Mouse (Mus musculus) heart, postnatal 4 days (tissue): ENCODE measurements around the gene Hypk. TPM values are rescaled to one million over a fixed set of nuclear protein-coding genes. Genes with fewer than 3 reads are reported as not detected.

Experiments
- DNase-seq: peaks from one replicate; pipeline ENCODE4 v3.0.0; 2021
- total RNA-seq, 2 experiments: library from RNA; stranded (reverse); gene quantifications; 2 replicates each; pipeline ENCODE4 v1.2.3; 2021

The Hypk gene
- 10 to 100 TPM; 23.4 to 26.1 TPM for total RNA-seq

GRCm38 (mm10) chr2:121452990-121453389 lies at the start of gene Hypk:
TSS of gene Hypk (plus strand) at chr2:121453290.
- DNase-seq = no peak

- DNase-seq = no peak
These were observed 49.8 kb upstream of the Hypk start for GRCm38 (mm10) chr2:121403296-121403695.

GRCm38 (mm10) chr2:121408160-121408559 lies 44.9 kb upstream of the Hypk start:
- DNase-seq = peak; percentile 37

- no peak for DNase-seq
These were observed 40.2 kb upstream of the Hypk start for GRCm38 (mm10) chr2:121412843-121413386.

GRCm38 (mm10) chr2:121413387-121414042 lies 39.6 kb upstream of the Hypk start, which contains the start of the genes Pdia3 and Catsper2:
TSS of gene Pdia3 (plus strand) at chr2:121413775.
TSS of gene Catsper2 (minus strand) at chr2:121413792.
- peak; percentile 98 for DNase-seq

- no peak for DNase-seq
These were observed 38.9 kb upstream of the Hypk start for GRCm38 (mm10) chr2:121414139-121414685.

GRCm38 (mm10) chr2:121415103-121415502 lies 38.0 kb upstream of the Hypk start:
- no peak for DNase-seq

- DNase-seq = no peak
These were observed 37.5 kb upstream of the Hypk start for GRCm38 (mm10) chr2:121415591-121415990.

- no peak for DNase-seq
These were observed 36.7 kb upstream of the Hypk start for GRCm38 (mm10) chr2:121416356-121416755.

- no peak for DNase-seq
These were observed 34.6 kb upstream of the Hypk start for GRCm38 (mm10) chr2:121418476-121418875.

GRCm38 (mm10) chr2:121423166-121423565 lies 29.9 kb upstream of the Hypk start:
- no peak for DNase-seq

GRCm38 (mm10) chr2:121425890-121426289 lies 27.2 kb upstream of the Hypk start:
- DNase-seq = no peak

GRCm38 (mm10) chr2:121434854-121435253 lies 18.2 kb upstream of the Hypk start:
- no peak for DNase-seq

GRCm38 (mm10) chr2:121439746-121440145 lies 13.3 kb upstream of the Hypk start:
- no peak for DNase-seq

- DNase-seq = no peak
These were observed 12.1 kb upstream of the Hypk start for GRCm38 (mm10) chr2:121440834-121441605.

- DNase-seq = no peak
These were observed 11.3 kb upstream of the Hypk start for GRCm38 (mm10) chr2:121441800-121442199.

- peak; percentile 74 for DNase-seq
These were observed 10.6 kb upstream of the Hypk start for GRCm38 (mm10) chr2:121442259-121443067.

GRCm38 (mm10) chr2:121443068-121443349 lies 10.1 kb upstream of the Hypk start:
- no peak for DNase-seq

- DNase-seq = no peak
These were observed 8.9 kb upstream of the Hypk start, which contains the start of gene Ell3 for GRCm38 (mm10) chr2:121444178-121444577. TSS of gene Ell3 (minus strand) at chr2:121444278.

- no peak for DNase-seq
These were observed 8.0 kb upstream of the Hypk start for GRCm38 (mm10) chr2:121445117-121445516.

- DNase-seq = no peak
These were observed 6.6 kb upstream of the Hypk start for GRCm38 (mm10) chr2:121446506-121446905.

- no peak for DNase-seq
These were observed 6.1 kb upstream of the Hypk start for GRCm38 (mm10) chr2:121447006-121447405.
